Mouse (Mus musculus): ENCODE results near the gene Acot7. TPM values are rescaled to one million over a fixed set of nuclear protein-coding genes. Genes with fewer than 3 reads are reported as not detected.
A peak's percentile ranks its signal among the peaks of the same experiment; 100 is the strongest.

Gene Acot7
- polyA plus RNA-seq, 1 experiment from 2014 or later, result 276 TPM

GRCm38 (mm10) chr4:152199617-152200016, 21.7 kb downstream of the Acot7 start:
- no peak overlapping the region for H3K27ac ChIP-seq (replicated peaks; ENCODE audit: low read depth, low read length)
- ATAC-seq (ENCODE audit: low FRiP score, low TSS enrichment), result no peak
- WGBS, result 70% methylated on average over 1 of the region's 1 CpGs

GRCm38 (mm10) chr4:152201492-152201891, 23.6 kb downstream of the Acot7 start:
- DNase-seq (no peak), ATAC-seq (ENCODE audit: low FRiP score, low TSS enrichment) (no peak)
- Histone ChIP-seq H3K4me3 (replicated peaks; ENCODE audit: low read depth, low read length) (no peak overlapping the region), H3K4me1 (ENCODE audit: control insufficient read depth, insufficient read depth, low read length) (no peaks in the 10 kb centered on the region), H3K4me2 (ENCODE audit: low read length) (no peak overlapping the region), H3K27ac (replicated peaks; ENCODE audit: low read depth, low read length) (no peak overlapping the region), H3K36me3 (ENCODE audit: control insufficient read depth, insufficient read depth, low read length) (no peaks in the 10 kb centered on the region), H3K9ac (replicated peaks; ENCODE audit: low read length) (no peak overlapping the region), H3K9me3 (ENCODE audit: control insufficient read depth, low read length) (no peaks in the 10 kb centered on the region), H3K27me3 (ENCODE audit: control insufficient read depth, insufficient read depth, low read length) (no peaks in the 10 kb centered on the region)
- 78% methylated on average over 6 of the region's 6 CpGs for WGBS

More at GRCm38 (mm10) chr4:152199617-152200016, 21.7 kb downstream of the Acot7 start:
- no peak for DNase-seq
- Histone ChIP-seq H3K4me3 (replicated peaks; ENCODE audit: low read depth, low read length) (no peak overlapping the region), H3K9me3 (ENCODE audit: control insufficient read depth, low read length) (no peaks in the 10 kb centered on the region), H3K36me3 (ENCODE audit: control insufficient read depth, insufficient read depth, low read length) (no peaks in the 10 kb centered on the region), H3K9ac (replicated peaks; ENCODE audit: low read length) (no peak overlapping the region), H3K27me3 (ENCODE audit: control insufficient read depth, insufficient read depth, low read length) (no peaks in the 10 kb centered on the region), H3K4me1 (ENCODE audit: control insufficient read depth, insufficient read depth, low read length) (no peaks in the 10 kb centered on the region), H3K4me2 (ENCODE audit: low read length) (no peak overlapping the region)

- WGBS, result 85% methylated on average over 1 of the region's 1 CpGs
- ATAC-seq (ENCODE audit: low FRiP score, low TSS enrichment), result no peak
- Histone ChIP-seq H3K4me3 (replicated peaks; ENCODE audit: low read depth, low read length) (no peak overlapping the region), H3K4me2 (ENCODE audit: low read length) (no peak overlapping the region), H3K9ac (replicated peaks; ENCODE audit: low read length) (no peak overlapping the region), H3K27ac (replicated peaks; ENCODE audit: low read depth, low read length) (no peak overlapping the region), H3K4me1 (ENCODE audit: control insufficient read depth, insufficient read depth, low read length) (no peaks in the 10 kb centered on the region), H3K27me3 (ENCODE audit: control insufficient read depth, insufficient read depth, low read length) (no peaks in the 10 kb centered on the region), H3K9me3 (ENCODE audit: control insufficient read depth, low read length) (no peaks in the 10 kb centered on the region), H3K36me3 (ENCODE audit: control insufficient read depth, insufficient read depth, low read length) (0 out of 2 replicates have a peak, but pooled peaks cover 4% of the 10 kb centered on the region)
- DNase-seq, result no peak
These were observed 24.5 kb downstream of the Acot7 start for GRCm38 (mm10) chr4:152202418-152202817.

- H3K27me3 ChIP-seq (ENCODE audit: control insufficient read depth, insufficient read depth, low read length), result no peaks in the 10 kb centered on the region
- no peak overlapping the region for H3K4me2 ChIP-seq (ENCODE audit: low read length)
- H3K4me3 ChIP-seq (replicated peaks; ENCODE audit: low read depth, low read length), result no peak overlapping the region
- H3K4me1 ChIP-seq (ENCODE audit: control insufficient read depth, insufficient read depth, low read length), result no peaks in the 10 kb centered on the region
- 0 out of 2 replicates have a peak, but pooled peaks cover 4% of the 10 kb centered on the region for H3K36me3 ChIP-seq (ENCODE audit: control insufficient read depth, insufficient read depth, low read length)
- H3K9ac ChIP-seq (replicated peaks; ENCODE audit: low read length), result no peak overlapping the region
- 72% methylated on average over 3 of the region's 3 CpGs for WGBS
- ATAC-seq (ENCODE audit: low FRiP score, low TSS enrichment) (no peak), DNase-seq (no peak)
- no peaks in the 10 kb centered on the region for H3K9me3 ChIP-seq (ENCODE audit: control insufficient read depth, low read length)
- no peak overlapping the region for H3K27ac ChIP-seq (replicated peaks; ENCODE audit: low read depth, low read length)
These were observed 25.0 kb downstream of the Acot7 start for GRCm38 (mm10) chr4:152202905-152203304.

GRCm38 (mm10) chr4:152204663-152205062, 26.7 kb downstream of the Acot7 start:
- 92% methylated on average over 6 of the region's 6 CpGs for WGBS
- H3K27ac ChIP-seq (replicated peaks; ENCODE audit: low read depth, low read length), result no peak overlapping the region
- DNase-seq (no peak), ATAC-seq (ENCODE audit: low FRiP score, low TSS enrichment) (no peak)
- H3K9me3 ChIP-seq (ENCODE audit: control insufficient read depth, low read length), result no peaks in the 10 kb centered on the region
- no peaks in the 10 kb centered on the region for H3K4me1 ChIP-seq (ENCODE audit: control insufficient read depth, insufficient read depth, low read length)
- no peak overlapping the region for H3K4me2 ChIP-seq (ENCODE audit: low read length)
- H3K36me3 ChIP-seq (ENCODE audit: control insufficient read depth, insufficient read depth, low read length), result 0 out of 2 replicates have a peak, but pooled peaks cover 4% of the 10 kb centered on the region
- no peaks in the 10 kb centered on the region for H3K27me3 ChIP-seq (ENCODE audit: control insufficient read depth, insufficient read depth, low read length)
- H3K4me3 ChIP-seq (replicated peaks; ENCODE audit: low read depth, low read length), result no peak overlapping the region
- H3K9ac ChIP-seq (replicated peaks; ENCODE audit: low read length), result no peak overlapping the region

GRCm38 (mm10) chr4:152206199-152206598, 28.3 kb downstream of the Acot7 start:
- Histone ChIP-seq H3K27me3 (ENCODE audit: control insufficient read depth, insufficient read depth, low read length) (no peaks in the 10 kb centered on the region), H3K36me3 (ENCODE audit: control insufficient read depth, insufficient read depth, low read length) (0 out of 2 replicates have a peak, but pooled peaks cover 4% of the 10 kb centered on the region), H3K4me2 (ENCODE audit: low read length) (no peak overlapping the region), H3K9ac (replicated peaks; ENCODE audit: low read length) (no peak overlapping the region), H3K9me3 (ENCODE audit: control insufficient read depth, low read length) (no peaks in the 10 kb centered on the region), H3K4me3 (replicated peaks; ENCODE audit: low read depth, low read length) (no peak overlapping the region), H3K27ac (replicated peaks; ENCODE audit: low read depth, low read length) (no peak overlapping the region), H3K4me1 (ENCODE audit: control insufficient read depth, insufficient read depth, low read length) (no peaks in the 10 kb centered on the region)
- ATAC-seq (ENCODE audit: low FRiP score, low TSS enrichment), result no peak
- no peak for DNase-seq
- WGBS, result 64% methylated on average over 6 of the region's 6 CpGs

- H3K9ac ChIP-seq (replicated peaks; ENCODE audit: low read length), result no peak overlapping the region
- WGBS, result 72% methylated on average over 4 of the region's 4 CpGs
- H3K9me3 ChIP-seq (ENCODE audit: control insufficient read depth, low read length), result no peaks in the 10 kb centered on the region
- H3K36me3 ChIP-seq (ENCODE audit: control insufficient read depth, insufficient read depth, low read length), result 0 out of 2 replicates have a peak, but pooled peaks cover 4% of the 10 kb centered on the region
- no peak for ATAC-seq (ENCODE audit: low FRiP score, low TSS enrichment)
- no peaks in the 10 kb centered on the region for H3K4me1 ChIP-seq (ENCODE audit: control insufficient read depth, insufficient read depth, low read length)
- H3K4me3 ChIP-seq (replicated peaks; ENCODE audit: low read depth, low read length), result no peak overlapping the region
- DNase-seq, result no peak
- no peak overlapping the region for H3K27ac ChIP-seq (replicated peaks; ENCODE audit: low read depth, low read length)
- peaks cover 3% of the 10 kb centered on the region; the same call in 1 of the 2 replicates for H3K27me3 ChIP-seq (ENCODE audit: control insufficient read depth, insufficient read depth, low read length)
- H3K4me2 ChIP-seq (ENCODE audit: low read length), result no peak overlapping the region
These were observed 31.7 kb downstream of the Acot7 start for GRCm38 (mm10) chr4:152209623-152210022.

- Histone ChIP-seq H3K4me3 (replicated peaks; ENCODE audit: low read depth, low read length) (no peak overlapping the region), H3K27me3 (ENCODE audit: control insufficient read depth, insufficient read depth, low read length) (peaks cover 15% of the 10 kb centered on the region; the same call in 1 of the 2 replicates), H3K9me3 (ENCODE audit: control insufficient read depth, low read length) (no peaks in the 10 kb centered on the region), H3K36me3 (ENCODE audit: control insufficient read depth, insufficient read depth, low read length) (0 out of 2 replicates have a peak, but pooled peaks cover under 1% of the 10 kb centered on the region), H3K9ac (replicated peaks; ENCODE audit: low read length) (no peak overlapping the region), H3K4me2 (ENCODE audit: low read length) (no peak overlapping the region), H3K4me1 (ENCODE audit: control insufficient read depth, insufficient read depth, low read length) (no peaks in the 10 kb centered on the region), H3K27ac (replicated peaks; ENCODE audit: low read depth, low read length) (no peak overlapping the region)
- WGBS, result 83% methylated on average over 6 of the region's 6 CpGs
- ATAC-seq (ENCODE audit: low FRiP score, low TSS enrichment), result no peak
- no peak for DNase-seq
These were observed 34.2 kb downstream of the Acot7 start for GRCm38 (mm10) chr4:152212091-152212505.

- Histone ChIP-seq H3K27me3 (ENCODE audit: control insufficient read depth, insufficient read depth, low read length) (peaks cover 19% of the 10 kb centered on the region; the same call in 1 of the 2 replicates), H3K27ac (replicated peaks; ENCODE audit: low read depth, low read length) (no peak overlapping the region), H3K4me1 (ENCODE audit: control insufficient read depth, insufficient read depth, low read length) (no peaks in the 10 kb centered on the region), H3K36me3 (ENCODE audit: control insufficient read depth, insufficient read depth, low read length) (no peaks in the 10 kb centered on the region), H3K9ac (replicated peaks; ENCODE audit: low read length) (no peak overlapping the region), H3K4me2 (ENCODE audit: low read length) (no peak overlapping the region), H3K4me3 (replicated peaks; ENCODE audit: low read depth, low read length) (no peak overlapping the region), H3K9me3 (ENCODE audit: control insufficient read depth, low read length) (no peaks in the 10 kb centered on the region)
- ATAC-seq (ENCODE audit: low FRiP score, low TSS enrichment), result peak; percentile 55; the same call in 1 of the 2 replicates
- 37% methylated on average over 5 of the region's 5 CpGs for WGBS
- peak; percentile 67 for DNase-seq
These were observed 34.6 kb downstream of the Acot7 start for GRCm38 (mm10) chr4:152212531-152212930.

Data from midbrain, embryonic 14.5 days (tissue).